In the genomic region with DNA sequence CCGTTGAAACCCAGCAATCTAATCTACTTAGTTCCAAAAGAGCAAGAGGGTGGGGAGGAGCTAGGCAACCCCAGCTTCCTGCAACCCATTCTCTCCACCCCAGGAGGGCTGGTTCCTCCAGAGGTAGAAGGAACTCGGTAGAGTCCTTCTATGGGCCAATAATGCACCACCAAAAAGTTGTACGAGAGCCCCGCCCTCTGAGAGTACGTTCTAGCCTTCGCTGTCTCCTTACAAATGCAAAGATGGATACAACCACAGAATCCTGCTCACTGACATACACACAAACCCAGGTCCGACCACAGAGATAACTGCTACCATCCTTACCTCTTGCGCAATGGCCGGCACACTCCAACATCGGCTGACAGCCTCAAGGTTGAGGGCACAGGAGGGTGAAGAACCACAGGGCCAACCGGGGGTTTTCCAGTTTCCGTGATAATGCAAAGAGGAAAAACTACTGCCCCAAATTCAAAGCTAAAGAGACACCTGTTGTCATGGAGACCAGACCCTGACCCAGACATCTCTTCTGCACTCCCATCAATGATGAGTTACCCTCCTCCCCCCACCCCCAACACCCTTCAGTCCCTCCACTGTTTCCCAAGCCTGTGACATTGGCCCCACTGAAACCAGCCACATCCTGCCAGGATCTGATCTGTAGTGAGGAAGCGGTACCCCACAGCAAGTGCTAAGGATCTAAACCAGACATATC, we compare ENCODE assay signal across 8 mouse cellular contexts. TPM values are rescaled to one million over a fixed set of nuclear protein-coding genes. Genes with fewer than 3 reads are reported as not detected.
DNase-seq lines count a peak whose midpoint lies in the region; ATAC-seq and TF ChIP-seq lines count a peak whose summit lies in the region.

No protein-coding gene starts in this region.

- peak overlapping the region; percentile 46 for H3K4me2 ChIP-seq in heart, embryonic 14.5 days (ENCODE audit: low read length)
- H3K4me2 ChIP-seq in intestine, embryonic 15.5 days (replicated peaks): peak overlapping the region; percentile 57
- 0 out of 2 replicates have a peak overlapping the region, but pooled peaks have one; percentile 2 for H3K4me2 ChIP-seq in midbrain, embryonic 15.5 days

- peak in 1 of 2 experiments; percentile 21; a peak in 1 of 4 replicates for TF ChIP-seq EP300 in MEL (IDR thresholded peaks at IDR 0.05; ENCODE audit: low read depth in 1 of 2, low read length in 2 of 2)

- peak overlapping the region; percentile 30; the same call in 1 of the 2 replicates for H3K9ac ChIP-seq in heart, embryonic 14.5 days (ENCODE audit: low read length)
- H3K9ac ChIP-seq in MEL (ENCODE audit: control insufficient read depth, low read depth, low read length, poor library complexity, severe bottlenecking): peak overlapping the region; percentile 60
- H3K9ac ChIP-seq in intestine, embryonic 15.5 days: peak overlapping the region; percentile 26; the same call in 1 of the 2 replicates
- H3K9ac ChIP-seq in midbrain, embryonic 15.5 days: no peak overlapping the region

- no peak for TF ChIP-seq CTCF in MEL (IDR thresholded peaks at IDR 0.05 in 2 of 3, conservative IDR thresholded peaks at IDR 0.05 in 1 of 3; ENCODE audit: control insufficient read depth in 1 of 3, insufficient read depth in 1 of 3, low read depth in 2 of 3, low read length in 3 of 3, poor library complexity in 1 of 3, severe bottlenecking in 1 of 3)
- no peak for TF ChIP-seq CTCF in layer of hippocampus, adult 2 months (conservative IDR thresholded peaks at IDR 0.05)

- no peaks in the 10 kb centered on the region for H3K9me3 ChIP-seq in heart, embryonic 14.5 days (ENCODE audit: control insufficient read depth, low read length)
- no peaks in the 10 kb centered on the region for H3K9me3 ChIP-seq in MEL (replicated peaks; ENCODE audit: insufficient read depth, low read length)
- H3K9me3 ChIP-seq in intestine, embryonic 15.5 days: no peaks in the 10 kb centered on the region
- no peaks in the 10 kb centered on the region for H3K9me3 ChIP-seq in midbrain, embryonic 15.5 days

- no peaks in the 10 kb centered on the region for H3K36me3 ChIP-seq in heart, embryonic 14.5 days (ENCODE audit: control insufficient read depth, insufficient read depth, low read length)
- H3K36me3 ChIP-seq in MEL (ENCODE audit: control insufficient read depth in 1 of 2, insufficient read depth in 2 of 2, low read length in 2 of 2): peaks cover 0 to 19% of the 10 kb centered on the region in 2 experiments; a peak in 3 of 4 replicates
- H3K36me3 ChIP-seq in intestine, embryonic 15.5 days: no peaks in the 10 kb centered on the region
- no peaks in the 10 kb centered on the region for H3K36me3 ChIP-seq in midbrain, embryonic 15.5 days (replicated peaks)

- H3K27me3 ChIP-seq in heart, embryonic 14.5 days (ENCODE audit: control insufficient read depth, insufficient read depth, low read length): no peaks in the 10 kb centered on the region
- H3K27me3 ChIP-seq in MEL (ENCODE audit: control insufficient read depth in 1 of 2, insufficient read depth in 2 of 2, low read length in 2 of 2): no peaks in the 10 kb centered on the region
- no peaks in the 10 kb centered on the region for H3K27me3 ChIP-seq in intestine, embryonic 15.5 days (replicated peaks)
- no peaks in the 10 kb centered on the region for H3K27me3 ChIP-seq in midbrain, embryonic 15.5 days (replicated peaks)

- TF ChIP-seq POLR2A in MEL (IDR thresholded peaks at IDR 0.05; ENCODE audit: control insufficient read depth in 1 of 2, insufficient read depth in 1 of 2, low read depth in 1 of 2, low read length in 2 of 2, poor library complexity in 1 of 2): no peak

- no peaks in the 10 kb centered on the region for H3K79me2 ChIP-seq in MEL (ENCODE audit: control insufficient read depth, insufficient read depth, low read length, poor library complexity)

- ATAC-seq in heart, embryonic 14.5 days (ENCODE audit: insufficient number of reproducible peaks, insufficient read depth, low FRiP score, low read depth): no peak
- 0 out of 2 replicates have a peak, but pooled peaks have one; percentile 23 for ATAC-seq in intestine, embryonic 15.5 days
- ATAC-seq in midbrain, embryonic 15.5 days (replicated peaks): no peak
- ATAC-seq in erythroid progenitor cell, adult 5-6 weeks (replicated peaks; ENCODE audit: low FRiP score, poor library complexity, severe bottlenecking): no peak

- DNase-seq in heart, adult 18-20 months: no peak
- peak; percentile 90 for DNase-seq in MEL (ENCODE audit: low read depth, low spot score)
- no peak for DNase-seq in layer of hippocampus, adult 2 months (ENCODE audit: low spot score in 2 of 2)
- no peak for DNase-seq in embryo, embryonic 10 days (ENCODE audit: low spot score)

- TF ChIP-seq RAD21 in MEL (IDR thresholded peaks at IDR 0.05; ENCODE audit: low read depth, low read length): no peak; the same call in 1 of the 2 replicates

- peaks cover 12 to 20% of the 10 kb centered on the region in 2 experiments for H3K4me1 ChIP-seq in heart, embryonic 14.5 days (ENCODE audit: control insufficient read depth in 2 of 2, insufficient read depth in 2 of 2, low read length in 2 of 2)
- H3K4me1 ChIP-seq in MEL (ENCODE audit: control insufficient read depth in 1 of 2, insufficient read depth in 2 of 2, low read length in 2 of 2): peaks cover 15 to 36% of the 10 kb centered on the region in 2 experiments
- peaks cover 20% of the 10 kb centered on the region for H3K4me1 ChIP-seq in intestine, embryonic 15.5 days (replicated peaks)
- peaks cover 19% of the 10 kb centered on the region; the same call in 1 of the 2 replicates for H3K4me1 ChIP-seq in midbrain, embryonic 15.5 days

- 42% methylated on average over 13 of the region's 13 CpGs for WGBS in heart, embryonic 14.5 days
- WGBS in intestine, embryonic 15.5 days: 50% methylated on average over 13 of the region's 13 CpGs
- WGBS in midbrain, embryonic 15.5 days: 47% methylated on average over 13 of the region's 13 CpGs

- H3K4me3 ChIP-seq in heart, embryonic 14.5 days (ENCODE audit: control insufficient read depth in 1 of 2, insufficient read depth in 1 of 2, low read depth in 1 of 2, low read length in 2 of 2): peak overlapping the region in 1 of 2 experiments; percentile 14; a peak in 1 of 4 replicates
- H3K4me3 ChIP-seq in MEL (ENCODE audit: control insufficient read depth in 1 of 2, insufficient read depth in 1 of 2, low read depth in 2 of 2, low read length in 2 of 2): peak overlapping the region; percentile 52 to 70
- peak overlapping the region; percentile 16; the same call in 1 of the 2 replicates for H3K4me3 ChIP-seq in intestine, embryonic 15.5 days (replicated peaks)
- H3K4me3 ChIP-seq in midbrain, embryonic 15.5 days: no peak overlapping the region
- H3K4me3 ChIP-seq in layer of hippocampus, adult 2 months: no peak overlapping the region

- no peak overlapping the region for H3K27ac ChIP-seq in heart, embryonic 14.5 days (replicated peaks in 1 of 2; ENCODE audit: control insufficient read depth in 1 of 2, insufficient read depth in 1 of 2, low read depth in 2 of 2, low read length in 2 of 2)
- H3K27ac ChIP-seq in MEL (ENCODE audit: control insufficient read depth, low read depth, low read length): peak overlapping the region; percentile 86
- H3K27ac ChIP-seq in intestine, embryonic 15.5 days: peak overlapping the region; percentile 83
- no peak overlapping the region for H3K27ac ChIP-seq in midbrain, embryonic 15.5 days
- no peak overlapping the region for H3K27ac ChIP-seq in layer of hippocampus, adult 2 months

RNA-seq across cellular contexts. Expression of a gene that starts 9.2 kb away (rescaled TPM):
- polyA plus RNA-seq in heart, embryonic 14.5 days (2014; fragmentation: Nextera tagmentation; extraction: Ambion mirVana): 6.4 and 6.5 TPM in 2 replicates
- 10 to 100 TPM; 29.4 to 30.3 TPM for total RNA-seq in heart, adult 18-20 months (2021)
- 36.0 and 49.9 TPM in 2 replicates for total RNA-seq in MEL (2012; rRNA removed)
- polyA plus RNA-seq in MEL (2012; ENCODE audit: insufficient read depth in 1 of 2, insufficient read length in 2 of 2, low read depth in 1 of 2, low replicate concordance in 2 of 2, missing spikeins in 1 of 2): 10 to 100 TPM in 1 of 2 experiments, not detected in 1; 42.3 TPM
- 34.8 and 35.4 TPM in 2 replicates for polyA plus RNA-seq in intestine, embryonic 15.5 days (2015; fragmentation: Nextera tagmentation; extraction: Ambion mirVana)
- polyA plus RNA-seq in midbrain, embryonic 15.5 days (2015; fragmentation: Nextera tagmentation; extraction: Ambion mirVana): 2.2 TPM in 2 replicates
- total RNA-seq in erythroid progenitor cell, adult 5-6 weeks (2015; ENCODE audit: low replicate concordance): 7.6 and 17.2 TPM in 2 replicates
- total RNA-seq in erythroid progenitor cell, adult 5-6 weeks (2017; ENCODE audit: low replicate concordance): 10.0 and 15.7 TPM in 2 replicates
- total RNA-seq in layer of hippocampus, adult 2 months (2021): 1 to 10 TPM; 2.2 to 2.3 TPM

RNA-seq across cellular contexts. Expression of a gene that starts 15.4 kb away (rescaled TPM):
- polyA plus RNA-seq in heart, embryonic 14.5 days (2014; fragmentation: Nextera tagmentation; extraction: Ambion mirVana): 14.7 and 14.9 TPM in 2 replicates
- total RNA-seq in heart, adult 18-20 months (2021): 100 to 1,000 TPM; 120 to 131 TPM
- 5.1 and 10.0 TPM in 2 replicates for total RNA-seq in MEL (2012; rRNA removed)
- polyA plus RNA-seq in MEL (2012; ENCODE audit: insufficient read depth in 1 of 2, insufficient read length in 2 of 2, low read depth in 1 of 2, low replicate concordance in 2 of 2, missing spikeins in 1 of 2): 10 to 100 TPM in 1 of 2 experiments, not detected in 1; 24.5 TPM
- 16.2 and 16.8 TPM in 2 replicates for polyA plus RNA-seq in intestine, embryonic 15.5 days (2015; fragmentation: Nextera tagmentation; extraction: Ambion mirVana)
- 7.2 and 7.4 TPM in 2 replicates for polyA plus RNA-seq in midbrain, embryonic 15.5 days (2015; fragmentation: Nextera tagmentation; extraction: Ambion mirVana)
- 5.9 and 23.4 TPM in 2 replicates for total RNA-seq in erythroid progenitor cell, adult 5-6 weeks (2015; ENCODE audit: low replicate concordance)
- total RNA-seq in erythroid progenitor cell, adult 5-6 weeks (2017; ENCODE audit: low replicate concordance): 3.6 and 5.1 TPM in 2 replicates
- total RNA-seq in layer of hippocampus, adult 2 months (2021): 1 to 10 TPM; 3.0 to 3.7 TPM

RNA-seq across cellular contexts. Expression of a gene that starts 48.8 kb away (rescaled TPM):
- polyA plus RNA-seq in heart, embryonic 14.5 days (2014; fragmentation: Nextera tagmentation; extraction: Ambion mirVana): 0.15 and 0.42 TPM in 2 replicates
- total RNA-seq in heart, adult 18-20 months (2021): 10 to 100 TPM; 10.8 to 11.0 TPM
- 0.08 TPM in 1 of 2 replicates, not detected in the other for total RNA-seq in MEL (2012; rRNA removed)
- polyA plus RNA-seq in MEL (2012; ENCODE audit: insufficient read depth in 1 of 2, insufficient read length in 2 of 2, low read depth in 1 of 2, low replicate concordance in 2 of 2, missing spikeins in 1 of 2): under 1 TPM in 1 of 2 experiments, not detected in 1; 0.03 TPM
- 0.54 and 0.64 TPM in 2 replicates for polyA plus RNA-seq in intestine, embryonic 15.5 days (2015; fragmentation: Nextera tagmentation; extraction: Ambion mirVana)
- 23.4 and 24.4 TPM in 2 replicates for polyA plus RNA-seq in midbrain, embryonic 15.5 days (2015; fragmentation: Nextera tagmentation; extraction: Ambion mirVana)
- total RNA-seq in erythroid progenitor cell, adult 5-6 weeks (2015; ENCODE audit: low replicate concordance): 10.1 TPM in 1 of 2 replicates, not detected in the other
- total RNA-seq in erythroid progenitor cell, adult 5-6 weeks (2017; ENCODE audit: low replicate concordance): not detected in 2 replicates
- total RNA-seq in layer of hippocampus, adult 2 months (2021): 100 to 1,000 TPM; 111 to 112 TPM

RNA-seq across cellular contexts. Expression of a gene that starts 57.7 kb away (rescaled TPM):
- 13.6 and 14.2 TPM in 2 replicates for polyA plus RNA-seq in heart, embryonic 14.5 days (2014; fragmentation: Nextera tagmentation; extraction: Ambion mirVana)
- 10 to 100 TPM; 20.4 to 22.7 TPM for total RNA-seq in heart, adult 18-20 months (2021)
- 7.5 TPM in 2 replicates for total RNA-seq in MEL (2012; rRNA removed)
- polyA plus RNA-seq in MEL (2012; ENCODE audit: insufficient read depth in 1 of 2, insufficient read length in 2 of 2, low read depth in 1 of 2, low replicate concordance in 2 of 2, missing spikeins in 1 of 2): 10 to 100 TPM in 1 of 2 experiments, not detected in 1; 11.8 TPM
- 9.0 and 11.1 TPM in 2 replicates for polyA plus RNA-seq in intestine, embryonic 15.5 days (2015; fragmentation: Nextera tagmentation; extraction: Ambion mirVana)
- 20.1 and 21.1 TPM in 2 replicates for polyA plus RNA-seq in midbrain, embryonic 15.5 days (2015; fragmentation: Nextera tagmentation; extraction: Ambion mirVana)
- not detected in 2 replicates for total RNA-seq in erythroid progenitor cell, adult 5-6 weeks (2015; ENCODE audit: low replicate concordance)
- 0.15 and 3.9 TPM in 2 replicates for total RNA-seq in erythroid progenitor cell, adult 5-6 weeks (2017; ENCODE audit: low replicate concordance)
- 10 to 100 TPM; 15.9 to 21.4 TPM for total RNA-seq in layer of hippocampus, adult 2 months (2021)

RNA-seq across cellular contexts. Expression of a gene that starts 59.9 kb away (rescaled TPM):
- polyA plus RNA-seq in heart, embryonic 14.5 days (2014; fragmentation: Nextera tagmentation; extraction: Ambion mirVana): 0.51 and 1.1 TPM in 2 replicates
- total RNA-seq in heart, adult 18-20 months (2021): 1 to 10 TPM; 3.5 to 5.3 TPM
- total RNA-seq in MEL (2012; rRNA removed): 0.35 and 0.36 TPM in 2 replicates
- polyA plus RNA-seq in MEL (2012; ENCODE audit: insufficient read depth in 1 of 2, insufficient read length in 2 of 2, low read depth in 1 of 2, low replicate concordance in 2 of 2, missing spikeins in 1 of 2): under 1 TPM in 1 of 2 experiments, not detected in 1; 0.35 TPM
- polyA plus RNA-seq in intestine, embryonic 15.5 days (2015; fragmentation: Nextera tagmentation; extraction: Ambion mirVana): 0.28 and 0.40 TPM in 2 replicates
- polyA plus RNA-seq in midbrain, embryonic 15.5 days (2015; fragmentation: Nextera tagmentation; extraction: Ambion mirVana): 9.7 TPM in 2 replicates
- not detected in 2 replicates for total RNA-seq in erythroid progenitor cell, adult 5-6 weeks (2015; ENCODE audit: low replicate concordance)
- total RNA-seq in erythroid progenitor cell, adult 5-6 weeks (2017; ENCODE audit: low replicate concordance): not detected in 2 replicates
- total RNA-seq in layer of hippocampus, adult 2 months (2021): 1 to 10 TPM; 2.5 to 2.9 TPM

Comparison
In these comparisons a context has a peak if more than half of its experiments do, and no peak if none do; other contexts are left out.
1. H3K27ac ChIP-seq: peak in MEL (single experiment) and intestine, embryonic 15.5 days (single experiment); none in heart, embryonic 14.5 days (0 of 2), midbrain, embryonic 15.5 days (single experiment) and layer of hippocampus, adult 2 months (single experiment).
2. H3K4me2 ChIP-seq: peak in every context shown above with its lines; median percentile 57 in intestine, embryonic 15.5 days; 46 in heart, embryonic 14.5 days; 2 in midbrain, embryonic 15.5 days.
3. H3K4me3 ChIP-seq: peak in MEL (2 of 2) and intestine, embryonic 15.5 days (single experiment); none in midbrain, embryonic 15.5 days (single experiment) and layer of hippocampus, adult 2 months (single experiment).
4. RNA of a gene that starts 15.4 kb away (total RNA-seq): 120 to 131 TPM in heart, adult 18-20 months; 5.1 to 10.0 TPM in MEL, 3.6 to 23.4 TPM in erythroid progenitor cell, adult 5-6 weeks and 3.0 to 3.7 TPM in layer of hippocampus, adult 2 months; every median in the first group is over 4 times any median in the second.
5. RNA of a gene that starts 48.8 kb away (total RNA-seq): 111 to 112 TPM in layer of hippocampus, adult 2 months; 10.8 to 11.0 TPM in heart, adult 18-20 months, 10.1 TPM in erythroid progenitor cell, adult 5-6 weeks and 0.08 TPM in MEL; every median in the first group is over 4 times any median in the second.